Mouse (Mus musculus) layer of hippocampus, postnatal 14 days (tissue): ENCODE results near the gene Nln. TPM values are rescaled to one million over a fixed set of nuclear protein-coding genes. Genes with fewer than 3 reads are reported as not detected.

Source experiments
- DNase-seq, 2 experiments: peaks; one replicate each; pipeline ENCODE4 v3.0.0; 2021 to 2022; ENCODE audit warnings: low spot score in 2 of 2, mixed read lengths in 1 of 2
- long read RNA-seq, 2 experiments: library from polyadenylated mRNA; stranded (forward); transcript quantifications; one replicate each; pipeline ENCODE4 v2.0.0; 2021
- total RNA-seq, 2 experiments: library from RNA; stranded (reverse); gene quantifications; 2 replicates each; pipeline ENCODE4 v1.2.3; 2021

Gene Nln
- total RNA-seq: 10 to 100 TPM; 31.7 to 33.0 TPM
- long read RNA-seq, experiment 1, full-length matches to known transcripts: 27 of 36 reads
- long read RNA-seq, experiment 1, partial matches to known transcripts: 7 of 36 reads
- long read RNA-seq, experiment 1, other reads (novel, unspliced or antisense): 2 of 36 reads
- long read RNA-seq, experiment 2, full-length matches to known transcripts: 33 of 44 reads
- long read RNA-seq, experiment 2, partial matches to known transcripts: 3 of 44 reads
- long read RNA-seq, experiment 2, other reads (novel, unspliced or antisense): 8 of 44 reads

GRCm38 (mm10) chr13:104109288-104109815, at the start of gene Nln, which contains the start of gene Sgtb:
Gene Nln (minus strand): TSS chr13:104109614.
Gene Sgtb (plus strand): TSS chr13:104109741.
- DNase-seq: peak; percentile 80 to 81

GRCm38 (mm10) chr13:104155686-104156085, 46.3 kb upstream of the Nln start:
- no peak for DNase-seq

- no peak for DNase-seq
These were observed 45.7 kb upstream of the Nln start for GRCm38 (mm10) chr13:104155106-104155505.

GRCm38 (mm10) chr13:104154180-104154579, 44.8 kb upstream of the Nln start:
- no peak for DNase-seq

GRCm38 (mm10) chr13:104145646-104146045, 36.2 kb upstream of the Nln start:
- DNase-seq: no peak

- no peak for DNase-seq
These were observed 35.5 kb upstream of the Nln start for GRCm38 (mm10) chr13:104144871-104145270.

- DNase-seq: peak; percentile 77 to 89
These were observed 30.2 kb upstream of the Nln start for GRCm38 (mm10) chr13:104139369-104140209.

GRCm38 (mm10) chr13:104134510-104135085, 25.2 kb upstream of the Nln start:
- DNase-seq: no peak

GRCm38 (mm10) chr13:104132561-104132960, 23.1 kb upstream of the Nln start:
- DNase-seq: no peak

GRCm38 (mm10) chr13:104123662-104124381, 14.4 kb upstream of the Nln start:
- DNase-seq: no peak

GRCm38 (mm10) chr13:104122078-104122840, 12.8 kb upstream of the Nln start:
- no peak for DNase-seq

GRCm38 (mm10) chr13:104114827-104115226, 5.4 kb upstream of the Nln start:
- DNase-seq: peak in 1 of 2 experiments; percentile 34

- DNase-seq: no peak
These were observed 4.4 kb upstream of the Nln start for GRCm38 (mm10) chr13:104113782-104114181.

GRCm38 (mm10) chr13:104112266-104112900, 3.0 kb upstream of the Nln start:
- DNase-seq: peak in 1 of 2 experiments; percentile 20

GRCm38 (mm10) chr13:104110526-104110925, 1.1 kb upstream of the Nln start:
- DNase-seq: no peak

GRCm38 (mm10) chr13:104109816-104110521, 555 bp upstream of the Nln start:
- DNase-seq: peak; percentile 73 to 79

GRCm38 (mm10) chr13:104108651-104109287, 645 bp downstream of the Nln start:
- peak; percentile 21 to 39 for DNase-seq

- DNase-seq: no peak
These were observed 7.7 kb downstream of the Nln start for GRCm38 (mm10) chr13:104101606-104102235.
